Mouse (Mus musculus) heart, postnatal 0 days (tissue): Measurements from ENCODE around the gene Mllt11.

Experiments used
- CTCF ChIP-seq: IDR thresholded peaks from 2 replicates; pipeline ENCODE4 v1.5.1; 2016; ENCODE audit warnings: antibody characterized with exemption, control low read depth, low read depth
- EP300 ChIP-seq: IDR thresholded peaks from 2 replicates; pipeline ENCODE4 v1.6.1; 2016; ENCODE audit warnings: antibody characterized with exemption, low read depth

- no peak for TF ChIP-seq CTCF
- TF ChIP-seq EP300: no peak
These were observed at the start of gene Mllt11 for GRCm38 (mm10) chr3:95231298-95232221.
